Mouse (Mus musculus) adrenal gland, postnatal 36 days (tissue): Measurements from ENCODE around the gene Cdr2l. TPM values are rescaled to one million over a fixed set of nuclear protein-coding genes. Genes with fewer than 3 reads are reported as not detected.
A peak's percentile ranks its signal among the peaks of the same experiment; 100 is the strongest.

Source experiments
- DNase-seq, 2 experiments: peaks; one replicate each; pipeline ENCODE4 v3.0.0; 2021; ENCODE audit warnings: mixed read lengths in 1 of 2
- long read RNA-seq, 2 experiments: library from polyadenylated mRNA; stranded (forward); transcript quantifications; one replicate each; pipeline ENCODE4 v2.0.0; 2021; ENCODE audit warnings: borderline sequencing depth in 2 of 2
- total RNA-seq, 2 experiments: library from RNA; stranded (reverse); gene quantifications; 2 replicates each; pipeline ENCODE4 v1.2.3; 2021

The Cdr2l gene
- 100 to 1,000 TPM in 1 of 2 experiments, 10 to 100 TPM in 1; 82.1 to 136 TPM for total RNA-seq
- long read RNA-seq, experiment 1, transcript Cdr2l-201 (5 exons, 3,700 nt): major isoform, 9 of 35 reads
- long read RNA-seq, experiment 1, partial matches to known transcripts: 20 of 35 reads
- long read RNA-seq, experiment 1, other reads (novel, unspliced or antisense): 6 of 35 reads
- long read RNA-seq, experiment 2, transcript Cdr2l-201 (5 exons, 3,700 nt): major isoform, 21 of 32 reads
- long read RNA-seq, experiment 2, partial matches to known transcripts: 9 of 32 reads
- long read RNA-seq, experiment 2, other reads (novel, unspliced or antisense): 2 of 32 reads

DNA sequence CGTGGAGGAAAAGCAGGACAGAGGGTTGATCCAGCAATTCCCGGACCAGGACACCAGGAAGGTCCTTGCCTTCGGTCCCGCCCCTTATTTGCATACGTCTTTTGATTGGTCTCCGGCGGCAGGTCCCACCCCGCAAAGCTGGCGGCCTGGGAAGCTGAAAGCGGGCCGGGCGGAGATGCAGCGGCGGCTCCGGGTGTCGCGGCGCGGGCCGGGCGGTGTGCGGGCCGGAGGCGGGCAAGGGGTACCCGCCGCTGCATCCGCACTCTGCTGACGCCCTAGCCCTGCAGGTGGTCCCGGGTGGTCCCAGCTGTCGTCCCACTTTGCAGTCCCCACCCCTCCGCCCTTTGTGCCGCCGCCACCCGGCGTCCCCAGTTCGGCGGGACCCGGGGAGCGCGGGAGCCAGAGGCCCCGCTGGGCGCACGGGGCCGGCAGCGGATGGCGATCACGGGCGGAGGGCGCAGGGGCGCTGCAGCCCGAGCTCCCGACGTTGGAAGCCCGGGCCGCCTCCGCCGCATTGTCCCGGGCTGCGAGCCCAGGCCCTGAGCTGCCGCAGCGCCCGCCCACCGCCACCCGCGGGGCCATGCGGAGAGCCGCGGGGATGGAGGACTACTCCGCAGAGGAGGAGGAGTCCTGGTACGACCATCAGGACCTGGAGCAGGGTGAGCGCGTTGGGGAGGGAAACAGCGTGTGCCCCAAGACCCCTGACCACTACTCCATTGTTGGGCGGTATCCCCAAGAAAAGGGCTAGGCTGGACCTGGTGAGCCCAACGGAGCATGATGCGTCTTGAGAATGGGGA is at the start of gene Cdr2l:
Cdr2l (plus strand) TSS at position 174 of the 797 bp plus-strand sequence.
- DNase-seq: peak; percentile 96

DNA sequence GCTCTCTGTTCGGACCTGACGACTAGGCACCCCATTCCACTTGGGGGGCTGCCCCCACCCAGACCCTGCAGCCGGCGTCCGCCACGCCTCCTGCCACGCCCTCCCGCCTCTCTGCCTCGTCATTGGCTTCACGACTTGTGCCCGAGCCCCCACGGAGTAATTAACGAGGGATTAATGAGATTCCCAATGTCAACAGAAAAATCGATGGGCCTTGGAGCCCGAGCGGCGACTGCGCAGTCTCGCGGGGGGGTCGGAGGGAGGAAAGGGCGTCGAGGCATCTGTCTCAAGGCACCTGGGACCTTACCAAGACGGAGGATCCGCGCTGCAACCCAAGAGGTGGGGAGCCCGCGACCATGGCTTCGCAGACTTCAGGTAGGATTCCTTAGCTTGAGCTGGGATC is 47.2 kb upstream of the Cdr2l start, which contains the start of gene Otop3:
Otop3 (plus strand) TSS at position 201 of the 400 bp plus-strand sequence.
- DNase-seq: no peak

DNA sequence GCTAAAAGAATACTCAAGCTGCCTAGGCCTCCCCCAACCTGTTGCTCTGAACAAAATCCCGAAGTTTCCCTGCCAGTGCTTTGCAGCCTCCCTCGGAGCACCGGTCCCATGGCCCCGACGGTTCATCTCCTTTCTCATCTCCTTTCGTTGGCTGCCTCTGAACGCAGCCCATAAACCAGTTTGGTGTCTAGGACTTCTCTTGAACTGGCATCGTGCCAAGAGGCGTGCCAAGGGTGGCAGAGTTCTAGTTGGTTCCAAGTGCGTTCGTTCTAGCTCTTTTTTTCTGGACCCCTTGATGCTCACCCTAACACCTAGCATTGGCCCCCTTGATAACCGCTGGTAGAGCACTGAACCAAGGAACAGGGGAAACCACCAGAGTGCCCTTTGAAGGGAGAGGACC is 46.5 kb upstream of the Cdr2l start:
- peak; percentile 54 to 55 for DNase-seq

DNA sequence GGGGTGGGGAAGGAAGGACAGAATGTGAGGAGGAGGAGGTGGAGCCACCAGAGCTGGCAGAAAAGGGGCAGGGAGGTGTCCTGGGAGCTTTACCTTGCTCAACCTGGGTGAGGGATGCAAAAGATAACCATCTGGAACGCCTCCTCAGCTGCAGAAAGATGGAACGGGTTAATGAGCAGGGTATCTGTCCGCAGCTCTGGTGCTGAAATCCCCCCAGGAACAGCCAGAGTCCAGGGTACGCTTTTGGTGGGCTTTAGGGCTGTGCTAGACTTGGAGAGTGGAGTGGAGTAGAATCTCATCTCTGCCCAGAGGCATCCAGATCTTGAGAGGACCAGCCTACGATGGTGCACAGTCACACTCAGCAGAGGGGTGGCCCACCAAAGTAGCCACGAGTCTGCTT is 45.6 kb upstream of the Cdr2l start:
- DNase-seq: no peak

- DNase-seq: no peak
Measured at GRCm38 (mm10) chr11:115337350-115337749, 44.4 kb upstream of the Cdr2l start.

GRCm38 (mm10) chr11:115337826-115338225 is 43.9 kb upstream of the Cdr2l start:
- DNase-seq: no peak

DNA sequence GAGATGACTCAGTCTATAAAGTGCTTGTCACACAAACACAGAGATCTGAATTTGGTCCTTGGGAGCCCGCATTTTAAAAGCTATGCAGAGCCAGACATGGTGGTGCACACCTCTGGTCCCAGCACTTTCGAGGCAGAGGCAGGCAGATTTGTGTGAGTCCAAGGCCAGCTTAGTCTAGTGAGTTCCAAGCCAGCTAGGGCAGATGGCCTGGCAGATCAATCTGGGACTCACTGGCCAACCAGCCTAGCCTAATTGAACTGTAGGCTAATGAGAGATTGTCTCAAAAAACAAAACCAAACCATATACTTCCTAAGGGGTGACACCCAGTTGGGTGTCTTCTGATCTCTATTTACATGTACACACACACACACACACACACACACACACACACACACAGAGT is 40.5 kb upstream of the Cdr2l start:
- no peak for DNase-seq

GRCm38 (mm10) chr11:115341866-115342265 is 39.9 kb upstream of the Cdr2l start:
- DNase-seq: no peak

DNA sequence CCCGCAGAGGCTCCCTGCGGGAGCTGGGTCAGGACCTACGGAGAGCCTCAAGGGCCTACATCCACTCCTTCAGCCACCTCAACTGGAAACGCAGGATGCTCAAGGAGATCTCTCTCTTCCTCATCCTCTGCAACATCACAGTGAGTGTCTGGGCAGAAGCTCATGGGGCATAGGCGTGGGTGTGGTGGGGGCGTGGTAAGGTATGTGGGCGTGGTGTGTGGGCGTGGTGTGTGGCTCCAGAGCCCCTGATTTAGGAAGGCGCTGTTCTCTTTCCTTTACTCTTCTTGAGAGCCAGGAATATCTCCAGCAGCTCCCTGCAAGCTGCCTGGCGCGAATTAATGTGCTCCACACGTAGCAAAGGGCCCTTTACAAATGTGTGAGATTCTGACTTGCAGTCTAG is 36.7 kb upstream of the Cdr2l start:
- no peak for DNase-seq

DNA sequence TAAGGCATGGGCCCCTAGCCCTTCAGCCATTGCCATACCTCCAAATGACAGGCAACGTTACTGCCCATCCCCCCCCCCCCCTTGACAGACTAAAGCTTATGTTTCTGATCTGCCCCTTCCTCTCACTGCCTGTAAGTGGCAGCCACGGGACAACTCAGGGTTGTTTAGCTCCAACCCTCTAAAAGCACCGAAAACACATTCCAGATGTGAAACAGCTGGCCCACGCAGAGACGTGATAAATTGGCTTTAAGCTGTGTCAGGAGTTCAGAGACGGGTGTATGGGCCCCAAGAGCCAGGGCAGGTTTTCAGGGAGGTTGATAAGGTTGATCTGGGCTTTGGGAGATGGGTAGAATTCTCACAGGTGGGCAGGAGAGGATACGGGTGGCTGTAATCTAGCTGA is 36.2 kb upstream of the Cdr2l start:
- no peak for DNase-seq

DNA sequence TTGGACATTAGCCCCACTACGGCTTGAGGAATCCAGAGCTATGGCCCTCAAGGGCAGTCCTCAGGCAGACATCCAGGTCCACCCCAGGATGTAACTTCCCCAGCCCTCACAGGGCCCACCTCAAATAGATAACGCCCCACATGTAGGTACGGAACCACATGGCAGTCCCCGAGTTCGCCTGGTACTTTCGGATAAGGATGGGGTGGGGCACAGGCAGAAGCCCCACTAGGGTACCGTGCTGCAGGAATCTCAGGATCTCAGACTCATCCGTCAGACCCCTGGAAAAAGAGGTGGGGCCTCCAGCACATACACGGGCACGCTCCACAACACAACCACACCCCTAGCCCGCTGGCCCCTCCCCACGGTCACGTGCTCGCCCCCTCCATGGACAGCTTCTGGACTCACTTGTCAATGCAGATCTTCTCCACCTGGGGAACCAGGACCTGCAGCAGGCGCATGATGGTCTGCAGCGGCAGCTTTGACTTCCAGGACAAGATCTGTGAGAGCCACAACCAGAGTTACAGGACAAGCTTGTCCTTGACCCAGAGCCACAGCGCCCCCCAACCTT is 33.0 kb upstream of the Cdr2l start:
- no peak for DNase-seq

GRCm38 (mm10) chr11:115349976-115350375 is 31.7 kb upstream of the Cdr2l start:
- no peak for DNase-seq

DNA sequence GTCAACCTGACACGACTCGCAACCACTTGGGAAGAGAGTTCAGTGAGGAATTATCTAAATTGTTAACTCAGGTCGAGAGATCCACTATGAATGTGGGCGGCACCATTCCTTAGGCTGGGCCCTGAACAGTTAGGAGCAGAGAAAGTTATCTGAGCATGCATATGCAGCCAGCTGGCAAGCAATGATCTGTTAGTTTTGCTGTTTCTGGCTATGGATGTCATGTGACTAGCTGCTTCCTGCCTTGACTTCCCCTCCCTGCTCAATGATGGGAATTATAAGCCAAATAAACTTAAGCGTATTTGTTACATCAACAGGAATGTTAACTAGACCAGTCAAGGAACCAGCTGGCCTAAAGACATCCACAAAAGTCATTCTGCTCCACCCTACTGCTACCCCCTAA is 28.3 kb upstream of the Cdr2l start:
- no peak for DNase-seq

DNA sequence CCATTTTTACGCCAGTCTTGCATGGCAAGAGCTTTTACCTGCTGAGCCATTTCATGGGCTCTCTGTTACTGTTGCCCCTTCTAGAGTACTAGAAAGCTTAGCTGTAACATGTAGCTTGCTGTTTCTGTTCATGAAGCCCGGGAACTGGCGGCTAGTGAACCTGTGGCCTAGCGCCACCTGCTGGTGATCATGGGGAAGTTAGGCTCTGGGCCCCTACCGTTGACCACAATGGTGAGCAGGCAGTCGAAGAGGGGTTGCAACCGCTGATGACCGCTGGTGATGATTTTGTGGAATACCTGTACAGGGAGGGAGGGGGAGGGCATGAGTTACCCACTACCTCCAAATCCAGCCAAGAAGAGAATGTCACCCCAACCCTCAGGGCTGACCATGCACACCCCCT is 27.5 kb upstream of the Cdr2l start:
- peak; percentile 77 to 81 for DNase-seq

GRCm38 (mm10) chr11:115358468-115358867 is 23.2 kb upstream of the Cdr2l start:
- peak; percentile 73 to 82 for DNase-seq

DNA sequence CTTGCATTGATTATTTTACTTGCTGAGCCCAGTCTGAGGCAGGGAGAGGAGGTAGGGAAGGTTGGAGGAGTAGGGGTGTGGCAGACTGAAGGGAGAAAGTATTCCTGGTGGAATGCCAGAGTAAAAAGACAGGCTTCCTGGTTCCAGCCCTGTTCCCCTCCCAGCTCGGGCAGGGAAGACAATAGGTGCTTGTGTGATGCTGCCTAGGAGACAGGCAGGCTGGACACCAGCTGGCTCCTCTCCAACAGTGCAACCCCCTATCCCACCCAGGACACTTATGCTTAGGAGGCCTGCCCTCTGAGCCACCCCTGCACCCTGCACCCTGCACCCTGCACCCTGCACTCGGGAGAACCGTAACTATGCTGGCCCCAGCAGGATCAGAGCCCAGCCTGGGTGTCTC is 22.4 kb upstream of the Cdr2l start:
- DNase-seq: no peak

DNA sequence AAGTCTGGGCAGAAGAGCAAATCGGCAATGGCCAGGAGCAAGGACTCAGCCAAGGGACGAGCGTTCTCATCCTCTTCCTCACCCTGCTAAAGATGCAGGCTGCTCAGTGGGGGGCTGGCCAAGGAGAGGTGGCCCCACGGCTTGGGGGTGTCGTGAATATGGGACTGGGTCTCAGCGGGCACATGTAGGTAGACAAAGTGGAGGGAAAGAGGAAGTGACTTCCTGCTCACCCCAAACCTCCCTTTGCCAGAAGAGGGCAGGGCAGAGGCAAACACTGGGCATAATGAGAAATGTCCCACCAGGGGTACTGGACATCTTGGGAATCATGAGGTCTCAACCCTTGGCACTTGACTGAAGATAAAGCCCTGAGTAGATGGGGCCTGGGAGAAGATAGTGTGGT is 22.0 kb upstream of the Cdr2l start:
- DNase-seq: no peak

DNA sequence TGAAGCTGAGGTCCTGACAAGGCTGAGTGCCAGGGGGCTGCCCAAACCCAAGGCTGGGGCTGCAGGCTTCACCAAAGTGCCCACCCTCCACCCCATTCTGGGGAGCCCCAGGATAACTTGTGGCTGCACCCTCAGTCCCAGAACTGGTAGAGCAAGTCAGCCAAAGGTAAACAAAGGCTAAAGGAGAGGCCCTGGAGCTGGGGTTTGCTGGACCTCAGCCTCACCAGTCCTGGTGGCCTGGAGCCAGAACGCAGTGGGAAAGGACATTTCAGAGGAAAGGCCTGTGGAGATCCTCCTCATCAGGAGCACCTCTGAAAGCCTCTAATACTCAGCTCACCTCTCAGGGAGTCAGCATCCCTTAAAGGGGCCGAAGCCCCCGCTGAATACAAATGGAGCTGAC is 17.6 kb upstream of the Cdr2l start:
- DNase-seq: no peak

DNA sequence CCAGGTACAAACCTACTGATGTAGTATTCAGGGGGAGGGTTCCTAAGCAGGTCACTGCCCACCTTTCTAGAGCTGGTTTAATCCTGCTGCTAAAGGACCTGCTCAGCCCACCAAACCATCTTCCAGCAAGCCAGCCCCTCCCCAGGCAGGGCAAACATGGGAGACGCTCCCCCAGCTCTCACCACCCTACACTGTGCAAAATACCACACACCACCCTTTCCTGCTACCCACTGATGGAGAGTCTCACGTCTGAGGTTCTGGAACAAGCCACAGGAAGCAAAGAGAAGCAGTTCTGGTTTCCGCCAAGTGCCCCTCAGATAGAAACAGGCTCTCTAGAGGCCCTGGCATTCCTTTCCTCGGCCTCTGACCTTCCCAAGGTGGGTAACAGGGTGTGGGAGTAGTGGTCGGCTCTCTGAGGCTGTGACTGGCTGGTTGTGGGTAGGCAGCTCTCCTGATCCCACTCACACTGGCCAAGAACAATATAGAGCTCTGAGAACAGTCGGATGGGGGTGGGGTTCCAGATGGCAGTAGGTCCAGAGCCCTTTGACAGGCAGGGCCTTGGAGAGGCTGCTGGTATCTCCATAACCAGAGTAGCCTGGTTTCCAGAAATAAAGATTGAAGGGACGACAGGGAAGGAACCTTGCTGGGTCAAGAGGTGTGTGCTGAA is 15.5 kb upstream of the Cdr2l start:
- DNase-seq: no peak

- peak in 1 of 2 experiments; percentile 15 for DNase-seq
Measured at GRCm38 (mm10) chr11:115366706-115367394, 14.9 kb upstream of the Cdr2l start.

GRCm38 (mm10) chr11:115367395-115367944 is 14.2 kb upstream of the Cdr2l start, which contains the start of gene Hid1:
TSS of gene Hid1 (minus strand) at chr11:115367756.
- peak; percentile 92 to 94 for DNase-seq

GRCm38 (mm10) chr11:115370368-115370767 is 11.3 kb upstream of the Cdr2l start:
- no peak for DNase-seq
